Mouse (Mus musculus): ENCODE results near the gene Mpv17l2.

Mpv17l2 gene

GRCm38 (mm10) chr8:70767503-70767902, 6.8 kb upstream of the Mpv17l2 start:
- no peak for DNase-seq (ENCODE audit: low spot score in 2 of 2)

- peak; percentile 66 to 81 for DNase-seq (ENCODE audit: low spot score in 2 of 2)
Observed at GRCm38 (mm10) chr8:70766571-70767440, 6.1 kb upstream of the Mpv17l2 start.

GRCm38 (mm10) chr8:70765838-70766570, 5.3 kb upstream of the Mpv17l2 start:
- no peak for DNase-seq (ENCODE audit: low spot score in 2 of 2)

- no peak for DNase-seq (ENCODE audit: low spot score in 2 of 2)
Observed at GRCm38 (mm10) chr8:70765329-70765728, 4.6 kb upstream of the Mpv17l2 start.

- DNase-seq (ENCODE audit: low spot score in 2 of 2): no peak
Observed at GRCm38 (mm10) chr8:70764676-70765075, 3.9 kb upstream of the Mpv17l2 start.

- DNase-seq (ENCODE audit: low spot score in 2 of 2): no peak
Observed at GRCm38 (mm10) chr8:70764026-70764425, 3.3 kb upstream of the Mpv17l2 start.

- DNase-seq (ENCODE audit: low spot score in 2 of 2): no peak
Observed at GRCm38 (mm10) chr8:70763354-70763753, 2.6 kb upstream of the Mpv17l2 start.

GRCm38 (mm10) chr8:70762118-70762517, 1.4 kb upstream of the Mpv17l2 start:
- no peak for DNase-seq (ENCODE audit: low spot score in 2 of 2)

- no peak for DNase-seq (ENCODE audit: low spot score in 2 of 2)
Observed at GRCm38 (mm10) chr8:70760350-70760749, 396 bp downstream of the Mpv17l2 start.

GRCm38 (mm10) chr8:70758616-70759561, 1.9 kb downstream of the Mpv17l2 start:
- no peak for DNase-seq (ENCODE audit: low spot score in 2 of 2)

GRCm38 (mm10) chr8:70758308-70758615, 2.5 kb downstream of the Mpv17l2 start:
- no peak for DNase-seq (ENCODE audit: low spot score in 2 of 2)

- DNase-seq (ENCODE audit: low spot score in 2 of 2): no peak
Observed at GRCm38 (mm10) chr8:70757523-70758307, 3.0 kb downstream of the Mpv17l2 start.

- DNase-seq (ENCODE audit: low spot score in 2 of 2): no peak
Observed at GRCm38 (mm10) chr8:70756476-70757040, 4.2 kb downstream of the Mpv17l2 start.

GRCm38 (mm10) chr8:70755661-70756475, 4.9 kb downstream of the Mpv17l2 start:
- no peak for DNase-seq (ENCODE audit: low spot score in 2 of 2)

GRCm38 (mm10) chr8:70754871-70755660, 5.7 kb downstream of the Mpv17l2 start:
- DNase-seq (ENCODE audit: low spot score in 2 of 2): peak in 1 of 2 experiments; percentile 66

- DNase-seq (ENCODE audit: low spot score in 2 of 2): peak; percentile 95
Observed at GRCm38 (mm10) chr8:70754043-70754870, 6.5 kb downstream of the Mpv17l2 start, which contains the start of gene Rab3a. TSS of gene Rab3a (plus strand) at chr8:70754679.

GRCm38 (mm10) chr8:70753151-70753550, 7.6 kb downstream of the Mpv17l2 start:
- peak; percentile 79 to 85 for DNase-seq (ENCODE audit: low spot score in 2 of 2)
